Mouse (Mus musculus): ENCODE results near the gene Sik3.

DNA sequence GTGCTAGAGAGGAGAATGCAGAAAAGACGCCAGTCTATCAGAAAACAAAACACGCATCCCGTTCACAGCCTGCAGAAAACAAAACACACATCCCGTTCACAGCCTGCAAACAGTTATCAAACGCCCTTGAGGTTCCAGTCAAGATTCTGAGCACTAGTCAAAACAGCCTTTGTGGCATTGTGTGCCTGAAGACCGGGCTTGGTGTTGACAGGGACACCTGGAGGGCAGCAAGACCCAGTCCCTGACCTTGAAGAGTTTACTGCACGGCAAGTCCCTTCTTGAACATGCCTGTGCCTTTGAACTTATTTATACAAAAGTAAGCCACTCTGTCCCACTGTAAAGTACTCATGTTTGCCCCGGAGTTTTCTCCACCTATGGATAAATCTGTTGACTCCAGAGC lies 231.0 kb downstream of the Sik3 start:
- TF ChIP-seq EP300 (IDR thresholded peaks at IDR 0.05) (no peak), CTCF (IDR thresholded peaks at IDR 0.05) (no peak)

Data from lung, postnatal 0 days (tissue).